Mouse (Mus musculus): ENCODE results near the gene Cpne8. TPM values are rescaled to one million over a fixed set of nuclear protein-coding genes. Genes with fewer than 3 reads are reported as not detected.

The Cpne8 gene
- polyA plus RNA-seq, 1 experiment from 2014 or later: 13.4 TPM

DNA sequence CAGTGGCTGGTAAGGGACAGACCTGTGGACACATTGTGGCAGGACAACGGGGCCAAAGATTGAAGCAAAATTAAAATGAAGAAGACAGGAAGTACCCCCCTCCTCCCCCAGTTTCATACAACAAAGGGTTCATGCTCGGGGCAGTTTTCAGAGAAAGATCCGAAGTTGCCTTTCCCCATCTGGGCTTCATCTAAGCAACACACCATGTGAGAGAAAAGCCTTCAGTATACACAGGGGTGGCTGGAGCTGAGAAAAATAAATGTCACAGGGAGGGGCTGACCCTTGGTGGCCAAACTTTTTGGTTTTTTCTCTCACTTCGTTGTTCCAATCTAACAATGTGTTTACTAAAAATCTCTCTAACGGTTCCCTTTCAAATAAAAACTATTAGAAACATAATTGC lies 135.8 kb downstream of the Cpne8 start:
- Histone ChIP-seq H3K27me3 (ENCODE audit: control insufficient read depth, insufficient read depth, low read length) (no peaks in the 10 kb centered on the region), H3K36me3 (ENCODE audit: control insufficient read depth, insufficient read depth, low read length) (no peaks in the 10 kb centered on the region), H3K4me3 (ENCODE audit: low read depth, low read length) (no peak overlapping the region), H3K4me1 (replicated peaks; ENCODE audit: control insufficient read depth, insufficient read depth) (no peaks in the 10 kb centered on the region), H3K9ac (ENCODE audit: low read length) (no peak overlapping the region), H3K27ac (replicated peaks) (no peak overlapping the region), H3K4me2 (replicated peaks; ENCODE audit: low read depth) (no peak overlapping the region), H3K9me3 (ENCODE audit: control insufficient read depth, low read length) (no peaks in the 10 kb centered on the region)
- TF ChIP-seq EP300 (optimal IDR thresholded peaks at IDR 0.05) (no peak), CTCF (IDR thresholded peaks at IDR 0.05; ENCODE audit: low read depth) (no peak)
- DNase-seq (ENCODE audit: low spot score) (no peak), ATAC-seq (ENCODE audit: low FRiP score, low TSS enrichment) (no peak)
- WGBS: 46% methylated on average over 5 of the region's 5 CpGs

DNA sequence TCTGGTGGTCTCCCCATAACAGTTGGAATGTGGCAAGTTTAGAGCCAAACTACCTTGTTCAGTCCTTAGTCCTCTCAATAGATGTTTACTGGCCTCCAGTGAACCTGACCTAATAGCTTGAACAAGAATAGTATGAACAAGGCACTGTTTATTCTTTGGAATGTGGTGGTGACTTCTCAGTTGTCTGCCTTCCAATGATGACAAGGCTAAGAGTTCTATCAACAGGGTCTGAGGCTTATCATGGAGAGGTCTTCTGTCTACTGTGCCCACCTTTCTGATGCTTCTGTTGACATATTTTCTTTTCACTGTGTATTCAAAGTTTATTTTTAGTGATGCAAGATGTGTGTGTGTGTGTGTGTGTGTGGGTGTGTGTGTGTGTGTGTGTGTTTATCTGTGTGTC lies 137.1 kb downstream of the Cpne8 start:
- TF ChIP-seq EP300 (optimal IDR thresholded peaks at IDR 0.05): no peak
- no peak for TF ChIP-seq CTCF (IDR thresholded peaks at IDR 0.05; ENCODE audit: low read depth)

GRCm38 (mm10) chr15:90536311-90537202 lies 142.7 kb downstream of the Cpne8 start:
- no peaks in the 10 kb centered on the region for H3K9me3 ChIP-seq (ENCODE audit: control insufficient read depth, low read length)
- no peak for TF ChIP-seq EP300 (optimal IDR thresholded peaks at IDR 0.05)
- TF ChIP-seq CTCF (IDR thresholded peaks at IDR 0.05; ENCODE audit: low read depth): no peak
- DNase-seq (ENCODE audit: low spot score) (no peak), ATAC-seq (ENCODE audit: low FRiP score, low TSS enrichment) (no peak)
- H3K4me3 ChIP-seq (ENCODE audit: low read depth, low read length): no peak overlapping the region
- no peak overlapping the region for H3K27ac ChIP-seq (replicated peaks)
- H3K9ac ChIP-seq (ENCODE audit: low read length): no peak overlapping the region
- WGBS: 67% methylated on average over 5 of the region's 5 CpGs
- no peak overlapping the region for H3K4me2 ChIP-seq (replicated peaks; ENCODE audit: low read depth)
- no peaks in the 10 kb centered on the region for H3K4me1 ChIP-seq (replicated peaks; ENCODE audit: control insufficient read depth, insufficient read depth)
- H3K27me3 ChIP-seq (ENCODE audit: control insufficient read depth, insufficient read depth, low read length): no peaks in the 10 kb centered on the region
- no peaks in the 10 kb centered on the region for H3K36me3 ChIP-seq (ENCODE audit: control insufficient read depth, insufficient read depth, low read length)

More for the DNA sequence above, 137.1 kb downstream of the Cpne8 start:
- no peak overlapping the region for H3K27ac ChIP-seq (replicated peaks)
- DNase-seq (ENCODE audit: low spot score): no peak
- no peaks in the 10 kb centered on the region for H3K4me1 ChIP-seq (replicated peaks; ENCODE audit: control insufficient read depth, insufficient read depth)
- H3K27me3 ChIP-seq (ENCODE audit: control insufficient read depth, insufficient read depth, low read length): no peaks in the 10 kb centered on the region
- H3K9me3 ChIP-seq (ENCODE audit: control insufficient read depth, low read length): no peaks in the 10 kb centered on the region
- no peak for ATAC-seq (ENCODE audit: low FRiP score, low TSS enrichment)
- H3K4me3 ChIP-seq (ENCODE audit: low read depth, low read length): no peak overlapping the region
- no peaks in the 10 kb centered on the region for H3K36me3 ChIP-seq (ENCODE audit: control insufficient read depth, insufficient read depth, low read length)
- H3K4me2 ChIP-seq (replicated peaks; ENCODE audit: low read depth): no peak overlapping the region
- H3K9ac ChIP-seq (ENCODE audit: low read length): no peak overlapping the region

GRCm38 (mm10) chr15:90535730-90536129 lies 143.5 kb downstream of the Cpne8 start:
- Histone ChIP-seq H3K27ac (replicated peaks) (no peak overlapping the region), H3K36me3 (ENCODE audit: control insufficient read depth, insufficient read depth, low read length) (no peaks in the 10 kb centered on the region), H3K4me1 (replicated peaks; ENCODE audit: control insufficient read depth, insufficient read depth) (no peaks in the 10 kb centered on the region), H3K9me3 (ENCODE audit: control insufficient read depth, low read length) (no peaks in the 10 kb centered on the region), H3K27me3 (ENCODE audit: control insufficient read depth, insufficient read depth, low read length) (no peaks in the 10 kb centered on the region), H3K9ac (ENCODE audit: low read length) (no peak overlapping the region), H3K4me3 (ENCODE audit: low read depth, low read length) (no peak overlapping the region), H3K4me2 (replicated peaks; ENCODE audit: low read depth) (no peak overlapping the region)
- ATAC-seq (ENCODE audit: low FRiP score, low TSS enrichment) (no peak), DNase-seq (ENCODE audit: low spot score) (no peak)
- TF ChIP-seq CTCF (IDR thresholded peaks at IDR 0.05; ENCODE audit: low read depth): no peak
- no peak for TF ChIP-seq EP300 (optimal IDR thresholded peaks at IDR 0.05)
- WGBS: 65% methylated on average over 7 of the region's 7 CpGs

- WGBS: 85% methylated on average over 4 of the region's 4 CpGs
- DNase-seq (ENCODE audit: low spot score): no peak
- Histone ChIP-seq H3K27me3 (ENCODE audit: control insufficient read depth, insufficient read depth, low read length) (no peaks in the 10 kb centered on the region), H3K27ac (replicated peaks) (no peak overlapping the region), H3K4me1 (replicated peaks; ENCODE audit: control insufficient read depth, insufficient read depth) (no peaks in the 10 kb centered on the region), H3K36me3 (ENCODE audit: control insufficient read depth, insufficient read depth, low read length) (no peaks in the 10 kb centered on the region), H3K4me3 (ENCODE audit: low read depth, low read length) (no peak overlapping the region), H3K9ac (ENCODE audit: low read length) (no peak overlapping the region), H3K9me3 (ENCODE audit: control insufficient read depth, low read length) (no peaks in the 10 kb centered on the region), H3K4me2 (replicated peaks; ENCODE audit: low read depth) (no peak overlapping the region)
- no peak for ATAC-seq (ENCODE audit: low FRiP score, low TSS enrichment)
- TF ChIP-seq CTCF (IDR thresholded peaks at IDR 0.05; ENCODE audit: low read depth) (no peak), EP300 (optimal IDR thresholded peaks at IDR 0.05) (no peak)
Observed at GRCm38 (mm10) chr15:90512769-90513168, 166.5 kb downstream of the Cpne8 start.

- Histone ChIP-seq H3K4me2 (replicated peaks; ENCODE audit: low read depth) (no peak overlapping the region), H3K4me1 (replicated peaks; ENCODE audit: control insufficient read depth, insufficient read depth) (no peaks in the 10 kb centered on the region), H3K9me3 (ENCODE audit: control insufficient read depth, low read length) (no peaks in the 10 kb centered on the region), H3K27ac (replicated peaks) (no peak overlapping the region), H3K9ac (ENCODE audit: low read length) (no peak overlapping the region), H3K36me3 (ENCODE audit: control insufficient read depth, insufficient read depth, low read length) (no peaks in the 10 kb centered on the region), H3K4me3 (ENCODE audit: low read depth, low read length) (no peak overlapping the region), H3K27me3 (ENCODE audit: control insufficient read depth, insufficient read depth, low read length) (no peaks in the 10 kb centered on the region)
- ATAC-seq (ENCODE audit: low FRiP score, low TSS enrichment) (no peak), DNase-seq (ENCODE audit: low spot score) (no peak)
- WGBS: 60% methylated on average over 3 of the region's 3 CpGs
- TF ChIP-seq EP300 (optimal IDR thresholded peaks at IDR 0.05): no peak
- TF ChIP-seq CTCF (IDR thresholded peaks at IDR 0.05; ENCODE audit: low read depth): no peak
Observed at GRCm38 (mm10) chr15:90497080-90497479, 182.2 kb downstream of the Cpne8 start.
